Mouse (Mus musculus): ENCODE measurements around the gene Camk1d.
"Not testable (repeated sequence)": the region's sequence is repeated elsewhere in the genome, so short reads cannot be mapped to it uniquely, and the experiment has no call there.

Gene Camk1d

DNA sequence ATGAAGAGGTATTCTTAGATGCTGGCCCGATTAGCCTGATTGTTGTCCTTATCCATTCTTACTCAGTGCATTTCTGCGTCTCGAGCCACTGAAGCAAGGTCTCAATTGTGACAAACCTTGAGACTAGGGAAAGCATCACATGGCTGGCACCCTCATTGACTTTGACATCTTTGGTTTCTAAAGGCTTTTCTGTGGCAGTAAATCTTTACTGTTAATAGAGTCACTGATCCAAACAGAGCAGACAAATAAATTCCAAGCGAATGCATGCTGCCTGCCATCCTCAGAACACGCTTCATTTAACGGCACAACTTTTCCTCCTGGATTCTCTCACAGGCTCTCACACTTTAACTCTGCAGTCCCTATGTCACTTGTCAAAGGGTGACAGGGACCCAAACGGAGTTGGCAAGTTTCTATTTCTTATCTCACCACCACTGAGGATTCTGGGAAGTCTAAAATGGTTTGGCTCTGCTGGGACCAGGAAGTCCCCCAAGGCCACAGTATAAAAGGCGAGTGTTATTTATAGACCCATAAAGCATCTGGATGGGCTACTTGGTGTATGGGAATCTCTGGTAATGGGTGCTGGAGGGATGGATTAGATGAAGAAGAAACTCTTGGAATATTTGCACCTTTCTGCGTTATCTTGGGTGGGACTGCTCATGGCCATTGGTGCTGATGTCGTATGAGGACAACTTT lies 141.9 kb downstream of the Camk1d start:
- DNase-seq (ENCODE audit: low spot score), result no peak

DNA sequence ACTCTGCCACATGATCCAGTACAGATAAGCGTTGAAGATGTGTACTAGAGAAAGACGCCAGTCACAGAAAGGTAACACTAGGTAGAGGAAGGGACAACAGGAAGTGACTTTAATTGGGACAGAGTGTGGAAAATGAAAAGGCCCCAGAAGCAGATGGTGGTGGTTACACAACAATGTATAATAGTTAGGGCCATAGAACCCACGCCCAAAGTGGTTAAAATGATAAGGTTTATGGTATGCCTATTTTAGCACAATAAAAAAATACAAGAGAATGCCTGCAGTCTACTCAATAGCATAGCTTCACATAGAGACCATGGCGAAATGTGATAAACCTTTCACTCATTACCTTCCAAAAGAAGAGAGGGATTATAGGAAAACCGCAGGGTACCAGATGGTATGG lies 147.7 kb downstream of the Camk1d start:
- DNase-seq (ENCODE audit: low spot score), result no peak

DNA sequence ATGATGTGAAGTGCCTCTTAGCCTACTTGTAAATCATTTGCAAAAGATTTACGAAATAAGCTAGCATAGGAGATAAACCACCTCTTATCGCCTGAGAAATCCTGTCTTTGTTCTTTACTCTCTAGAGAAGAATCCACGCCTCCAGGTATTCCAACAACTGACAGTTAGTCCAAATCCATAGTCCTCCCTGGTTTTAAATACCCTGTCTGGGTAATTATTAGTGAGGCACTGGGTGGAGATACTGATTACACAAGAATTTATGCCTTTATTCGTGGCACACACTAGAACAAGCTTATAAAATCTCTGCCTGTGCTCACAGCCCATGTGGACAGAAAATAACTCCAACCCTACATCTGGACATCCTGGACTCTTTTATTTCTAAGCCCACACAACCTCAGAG lies 150.6 kb downstream of the Camk1d start:
- DNase-seq (ENCODE audit: low spot score), result no peak

DNA sequence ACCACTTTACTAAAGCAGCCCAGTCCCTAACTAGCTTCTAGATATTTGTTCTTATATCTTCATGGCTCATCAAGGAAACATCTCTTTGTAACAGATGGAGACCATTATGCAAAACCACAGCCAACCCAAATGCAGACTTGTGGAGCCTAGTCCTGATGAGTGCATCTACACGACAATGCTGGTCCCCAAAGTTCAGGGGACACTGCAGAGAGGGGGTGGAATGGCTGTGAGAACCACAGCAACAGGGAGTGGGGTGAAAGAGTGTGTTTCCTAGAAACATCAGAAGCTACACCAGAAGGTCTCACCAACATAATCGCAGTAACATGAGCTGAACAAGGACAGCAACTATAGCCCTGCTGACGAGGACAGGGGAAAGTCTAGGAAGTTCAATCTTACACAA lies 152.9 kb downstream of the Camk1d start:
- no peak for DNase-seq (ENCODE audit: low spot score)

DNA sequence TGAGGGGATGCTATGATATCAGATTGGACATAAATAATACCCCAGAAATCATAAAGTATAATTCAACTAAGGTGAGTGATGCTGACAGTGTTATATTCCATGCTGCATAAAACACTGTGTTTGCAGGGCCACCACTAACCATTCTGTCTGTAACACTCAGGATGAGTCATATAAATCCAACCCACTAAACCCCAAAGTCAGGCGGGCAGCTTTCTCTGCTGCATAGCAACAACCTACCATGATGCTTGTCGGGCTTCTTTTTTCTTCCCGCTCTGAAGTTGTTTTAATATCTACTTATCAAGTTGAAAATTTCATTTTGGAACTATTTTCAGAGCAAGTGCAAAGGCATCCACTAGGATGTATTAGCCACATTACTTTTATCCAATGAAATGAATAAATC lies 161.1 kb downstream of the Camk1d start:
- no peak for DNase-seq (ENCODE audit: low spot score)

DNA sequence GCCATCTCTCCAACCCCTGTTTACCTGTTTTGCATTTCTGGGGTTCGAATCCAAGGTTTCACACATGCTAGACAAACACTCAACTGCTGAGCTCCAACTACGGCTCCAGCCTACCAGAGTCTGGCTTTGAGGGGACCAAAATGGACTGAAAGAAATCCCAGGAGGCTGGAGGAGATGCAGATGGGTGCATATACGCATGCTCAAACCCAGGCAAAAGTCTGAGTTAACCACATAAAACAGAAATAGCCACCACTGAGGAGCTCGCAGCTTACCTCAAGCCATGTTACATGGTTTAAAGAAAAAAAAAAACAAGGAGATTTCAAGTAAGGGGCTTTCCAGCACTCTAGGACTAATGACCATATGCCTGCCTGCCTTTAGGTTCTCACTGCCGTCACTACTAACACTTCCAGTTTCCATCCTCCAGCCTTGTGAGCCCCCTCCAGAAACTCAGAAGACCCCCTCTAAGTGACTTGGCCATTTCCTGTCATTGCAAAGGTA lies 162.5 kb downstream of the Camk1d start:
- DNase-seq (ENCODE audit: low spot score), result no peak

DNA sequence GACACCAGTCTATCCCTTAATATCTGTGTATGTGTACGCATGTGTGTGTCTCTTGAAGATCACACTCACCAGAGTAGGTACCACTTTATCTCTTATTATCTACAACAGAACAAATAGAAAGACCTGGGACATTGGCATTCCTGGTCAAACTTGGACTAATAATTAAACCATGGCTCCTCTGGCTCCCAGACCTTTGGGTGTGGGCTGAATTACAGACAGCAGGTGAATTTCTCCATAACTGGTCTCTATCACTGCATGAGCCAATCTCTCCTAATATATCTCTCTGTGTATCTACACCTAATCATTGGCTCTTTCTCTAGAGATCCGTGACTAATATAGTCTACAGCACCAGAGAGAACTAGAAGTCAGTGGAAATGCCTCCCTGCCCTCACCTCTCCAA lies 165.0 kb downstream of the Camk1d start:
- no peak for DNase-seq (ENCODE audit: low spot score)

DNA sequence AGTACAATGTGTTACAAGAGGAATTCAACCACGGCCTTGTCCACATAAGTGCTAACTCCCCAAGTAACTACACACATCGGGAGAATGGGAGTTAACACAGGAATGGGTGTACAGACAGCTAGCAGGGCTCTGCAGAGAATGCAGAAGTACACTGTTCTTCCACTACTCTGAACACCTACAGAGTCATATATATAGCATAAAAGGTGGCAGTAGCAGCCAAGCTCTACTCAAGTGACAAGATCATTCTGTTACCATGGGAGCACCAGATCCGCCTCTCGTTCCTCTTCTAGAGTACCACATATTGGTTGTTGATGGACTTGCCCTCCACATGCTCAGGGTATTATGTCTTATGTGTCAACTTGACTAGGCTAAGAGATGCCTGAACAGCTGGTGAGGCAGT lies 165.4 kb downstream of the Camk1d start:
- no peak for DNase-seq (ENCODE audit: low spot score)

DNA sequence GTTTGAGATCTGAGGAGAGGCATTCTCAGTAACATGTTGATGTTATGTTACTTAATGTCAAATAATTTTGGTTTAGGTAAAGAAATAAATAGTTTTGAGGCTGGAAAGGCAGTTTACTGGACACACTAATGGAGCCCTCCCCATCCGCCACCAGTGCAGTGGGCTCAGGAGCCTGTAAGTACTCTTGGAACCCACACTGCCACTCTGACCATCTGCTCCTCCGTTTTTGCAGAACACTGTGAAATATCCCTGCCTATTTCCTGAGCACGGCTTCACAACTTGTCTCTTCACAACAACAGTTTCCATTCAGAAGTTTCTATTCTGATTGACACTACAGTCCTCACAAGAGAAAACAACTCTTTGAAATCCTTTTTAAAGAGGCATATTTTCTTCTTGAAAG lies 173.4 kb downstream of the Camk1d start:
- DNase-seq (ENCODE audit: low spot score), result no peak

DNA sequence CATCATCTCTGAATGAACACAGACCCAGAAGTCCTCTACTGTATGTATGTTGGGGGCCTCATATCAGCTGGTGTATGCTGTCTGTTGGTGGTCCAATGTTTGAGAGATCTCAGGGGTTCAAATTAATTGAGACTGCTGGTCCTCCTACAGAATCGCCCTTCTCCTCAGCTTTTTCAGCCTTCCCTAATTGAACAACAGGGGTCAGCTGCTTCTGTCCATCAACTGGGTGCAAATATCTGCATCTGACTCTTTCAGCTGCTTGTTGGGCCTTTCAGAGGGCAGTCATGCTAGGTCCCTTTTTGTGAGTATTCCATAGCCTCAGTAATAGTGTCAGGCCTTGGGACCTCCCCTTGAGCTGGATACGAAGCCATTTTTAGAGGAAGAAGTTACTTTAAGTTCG lies 174.4 kb downstream of the Camk1d start:
- DNase-seq (ENCODE audit: low spot score), result not testable (repeated sequence)

DNA sequence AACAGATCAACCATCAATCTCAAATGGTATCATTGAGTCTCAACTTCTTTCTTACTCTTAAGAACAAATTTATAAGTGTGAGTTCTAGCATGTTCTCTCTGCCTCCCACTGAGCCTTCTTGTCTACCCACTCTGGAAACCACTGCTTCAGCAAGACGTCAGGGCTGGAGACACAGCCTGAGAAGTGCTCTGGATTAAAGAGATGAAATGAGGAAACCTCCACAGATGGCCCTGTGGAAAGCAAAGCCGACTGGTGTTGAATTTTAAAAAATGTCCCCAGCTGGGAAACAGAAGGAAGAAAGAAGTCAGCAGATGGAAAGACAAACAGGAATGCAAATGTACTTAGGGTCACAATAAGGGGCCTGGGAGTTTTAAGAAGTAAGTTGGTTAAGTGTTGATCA lies 180.4 kb downstream of the Camk1d start:
- DNase-seq (ENCODE audit: low spot score), result no peak

DNA sequence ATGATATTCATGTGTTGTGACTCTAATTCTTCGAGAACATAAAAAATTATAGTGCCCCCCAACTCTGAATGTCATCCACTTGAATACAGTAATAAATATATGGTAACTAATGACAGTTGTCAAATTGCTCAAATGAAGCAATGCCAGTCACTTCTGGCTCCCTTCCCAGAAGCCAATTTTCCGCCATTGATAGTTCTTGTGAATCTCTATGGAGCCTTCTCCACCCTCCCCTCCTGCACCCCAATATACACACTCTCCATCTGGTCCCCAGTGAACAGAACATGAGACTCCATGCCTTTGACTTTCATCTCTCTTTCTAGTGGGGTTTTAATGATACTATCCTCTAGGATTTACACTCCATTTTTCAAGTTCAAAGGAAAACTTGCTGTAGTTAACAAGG lies 184.3 kb downstream of the Camk1d start:
- no peak for DNase-seq (ENCODE audit: low spot score)

DNA sequence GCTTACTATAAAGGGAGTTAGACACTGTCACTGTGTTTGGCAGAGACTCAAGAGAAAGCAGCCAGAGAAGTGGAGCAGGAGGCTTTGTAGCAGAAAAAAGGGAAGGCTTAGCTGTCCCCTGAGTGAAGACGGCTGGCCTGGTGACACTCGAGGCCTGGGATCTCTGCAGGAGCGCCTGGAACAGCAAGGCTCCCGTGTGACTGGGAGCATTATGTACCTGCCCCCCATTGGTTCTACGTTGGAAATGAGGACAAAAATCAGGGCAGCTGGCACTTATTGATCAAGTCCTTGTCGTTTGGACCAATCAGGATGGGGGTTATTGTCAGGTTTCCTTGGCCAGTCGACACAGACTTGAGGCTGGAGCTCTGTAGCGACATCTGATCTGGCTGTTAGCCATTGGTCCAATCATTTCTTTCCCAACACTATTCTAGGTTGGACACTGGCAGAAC lies 195.1 kb downstream of the Camk1d start:
- DNase-seq (ENCODE audit: low spot score), result no peak

DNA sequence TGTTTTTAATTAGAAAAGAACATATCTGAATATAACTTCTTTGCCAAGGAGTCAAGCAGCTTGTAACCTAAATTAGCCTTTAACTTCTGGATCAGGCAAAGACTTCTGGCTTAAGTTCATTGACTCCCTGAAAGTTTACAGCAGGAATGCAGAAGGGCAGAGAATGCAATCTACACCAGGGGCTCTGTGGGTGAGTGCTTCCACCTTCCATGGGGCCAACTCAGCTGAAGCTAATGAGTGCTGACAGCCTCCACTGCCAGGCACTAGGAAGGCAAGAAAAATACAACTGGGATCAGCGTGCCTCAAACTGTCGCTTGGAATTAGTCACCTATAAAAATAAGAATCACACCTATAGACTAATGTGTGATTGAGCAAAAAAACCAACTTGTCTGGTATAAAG lies 199.2 kb downstream of the Camk1d start:
- DNase-seq (ENCODE audit: low spot score), result no peak

DNA sequence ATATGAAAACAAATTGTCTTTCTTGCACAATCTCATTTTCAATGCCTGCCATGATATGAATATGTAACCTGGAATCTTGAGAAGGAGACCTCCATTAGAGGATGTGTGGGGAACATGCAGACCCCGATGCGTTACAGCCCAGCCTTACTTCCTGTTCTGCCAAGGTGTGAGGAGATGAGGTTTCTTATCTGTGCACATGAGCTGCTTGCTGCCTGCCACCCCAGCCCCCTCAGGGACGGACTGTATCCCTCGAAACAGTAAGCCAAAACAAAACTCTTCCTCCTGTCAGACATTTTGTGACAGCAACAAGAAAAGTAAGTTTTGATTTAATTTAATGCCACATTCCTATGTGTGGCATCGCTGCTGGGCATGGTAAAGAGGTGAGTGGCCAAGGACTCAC lies 200.2 kb downstream of the Camk1d start:
- no peak for DNase-seq (ENCODE audit: low spot score)

DNA sequence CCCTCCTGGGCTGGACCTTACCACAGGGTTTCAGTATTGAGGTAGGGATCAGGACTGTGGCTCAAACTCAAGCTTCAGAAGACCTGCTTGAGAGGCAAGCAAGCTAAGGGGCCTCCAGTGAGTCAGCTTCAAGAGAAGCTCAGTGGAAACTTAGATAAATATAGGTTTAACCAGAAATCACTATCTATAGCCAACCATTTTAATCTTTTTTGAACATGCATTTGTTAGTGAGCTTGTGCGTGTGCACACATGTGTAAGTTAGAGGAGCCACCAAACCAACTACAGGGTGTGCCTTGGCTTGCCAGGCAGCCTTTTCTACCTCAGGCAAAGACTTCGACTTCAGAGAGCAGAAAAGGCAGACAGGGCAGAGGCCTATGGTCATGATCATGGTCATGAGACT lies 200.7 kb downstream of the Camk1d start:
- DNase-seq (ENCODE audit: low spot score), result no peak

DNA sequence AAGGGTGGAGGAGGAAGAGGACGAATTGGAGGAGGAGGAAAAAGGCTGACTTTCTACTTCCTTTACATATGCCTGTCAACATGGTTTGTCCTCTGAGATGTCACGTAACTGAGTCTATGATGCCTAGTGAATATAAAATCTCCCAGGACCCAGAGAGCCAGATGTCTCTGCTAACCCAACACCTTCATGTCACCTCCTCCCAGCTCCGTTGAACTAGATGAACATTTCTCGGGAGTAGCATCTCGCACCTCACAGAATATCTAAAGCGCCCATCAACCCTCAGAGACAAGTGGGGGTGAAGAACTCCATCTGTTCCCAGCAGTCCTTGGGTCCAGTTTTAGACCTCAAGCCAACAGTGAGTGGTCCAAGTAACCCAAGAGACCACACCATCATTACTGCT lies 204.3 kb downstream of the Camk1d start:
- no peak for DNase-seq (ENCODE audit: low spot score)

DNA sequence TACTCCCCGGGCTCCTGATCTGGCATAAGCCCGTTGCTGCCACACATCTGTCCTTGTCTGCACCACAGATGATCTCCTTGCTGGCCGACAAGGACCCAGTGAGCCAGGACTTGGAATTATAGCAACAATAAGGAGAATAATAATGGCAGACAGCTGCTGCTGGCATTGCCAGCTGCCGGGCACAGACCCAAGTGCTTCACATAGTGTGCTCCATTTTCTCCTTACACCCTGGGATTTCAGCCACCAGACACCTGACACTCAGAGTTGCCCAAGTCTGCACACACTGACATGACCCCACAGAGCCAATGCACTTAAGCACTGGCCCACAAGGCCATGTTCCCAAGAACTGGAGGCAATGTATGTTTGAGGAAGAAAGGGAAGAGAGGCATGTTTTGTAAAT lies 214.7 kb downstream of the Camk1d start:
- DNase-seq (ENCODE audit: low spot score), result no peak

DNA sequence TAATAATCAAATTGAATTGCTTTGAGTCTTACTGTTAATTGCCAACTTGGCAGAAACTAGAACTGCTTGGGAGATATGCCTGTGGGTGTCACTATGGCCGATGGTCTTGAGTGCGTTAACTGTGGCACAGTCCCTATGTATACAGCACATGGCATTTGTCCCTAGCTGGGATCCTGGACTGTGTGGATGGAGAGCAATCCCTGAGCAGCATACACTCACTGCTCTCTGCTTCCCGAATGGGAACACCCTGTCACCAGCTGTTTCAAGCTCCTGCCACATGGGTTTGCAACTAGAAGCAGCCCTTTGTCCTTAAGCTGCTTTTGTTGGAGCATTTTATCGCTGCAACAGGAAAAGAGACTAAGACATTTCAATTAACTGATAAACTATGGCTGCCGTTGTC lies 224.4 kb downstream of the Camk1d start:
- no peak for DNase-seq (ENCODE audit: low spot score)

DNA sequence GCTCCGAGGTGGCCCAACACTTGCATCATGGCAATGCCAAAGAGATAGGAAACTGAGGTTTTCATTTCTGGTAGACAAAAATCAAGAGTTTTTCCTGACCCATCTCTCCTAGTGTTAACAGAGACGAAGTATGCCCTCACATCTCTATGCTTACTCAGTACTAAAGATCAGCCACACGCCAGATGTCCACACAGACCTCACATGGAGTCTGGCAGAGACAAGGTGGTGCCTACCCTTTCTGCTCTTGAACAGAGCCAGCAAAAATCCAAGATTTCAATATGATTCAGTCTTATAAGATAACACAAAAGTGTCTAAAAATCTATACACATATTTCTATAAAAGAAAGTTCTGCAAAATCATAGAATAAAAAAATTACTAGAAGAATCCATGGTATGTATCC lies 227.0 kb downstream of the Camk1d start:
- DNase-seq (ENCODE audit: low spot score), result no peak

DNA sequence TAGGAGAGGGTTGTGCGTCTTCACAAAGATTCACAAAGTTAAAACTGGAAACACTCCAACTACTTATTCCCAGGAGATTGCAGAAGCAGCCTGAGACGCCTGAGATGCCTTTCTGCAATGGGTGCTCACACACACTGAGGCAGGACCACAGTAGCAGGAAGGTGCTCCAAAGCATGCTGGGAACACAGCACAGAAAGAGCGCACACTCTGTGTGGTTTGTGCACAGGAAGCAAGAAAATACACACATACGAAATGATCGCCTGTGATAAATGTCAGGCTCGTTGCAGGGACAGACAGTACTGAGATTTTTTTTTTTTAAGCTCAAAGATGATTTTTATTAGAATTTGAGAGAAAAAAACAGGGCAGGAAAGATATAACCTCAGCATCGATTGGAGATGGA lies 227.7 kb downstream of the Camk1d start:
- DNase-seq (ENCODE audit: low spot score), result no peak

DNA sequence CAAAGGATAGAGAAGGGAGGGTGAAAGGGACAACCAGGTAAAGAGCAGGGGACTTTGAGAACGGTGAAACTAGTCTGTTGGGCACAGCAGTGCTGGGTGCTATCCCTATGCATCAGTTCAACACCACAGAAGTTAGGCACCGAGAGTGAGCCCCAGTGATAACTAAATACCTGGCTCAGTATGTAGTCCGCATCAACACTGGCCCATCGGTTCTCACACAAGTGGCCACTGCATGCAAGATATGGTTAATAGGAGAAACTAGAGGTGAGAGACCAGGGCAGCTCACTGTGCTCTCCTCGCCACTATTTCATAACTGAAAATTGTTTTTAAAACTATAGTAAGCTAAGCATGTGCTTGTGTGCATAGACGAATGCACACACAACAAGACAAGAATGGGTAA lies 228.5 kb downstream of the Camk1d start:
- no peak for DNase-seq (ENCODE audit: low spot score)

DNA sequence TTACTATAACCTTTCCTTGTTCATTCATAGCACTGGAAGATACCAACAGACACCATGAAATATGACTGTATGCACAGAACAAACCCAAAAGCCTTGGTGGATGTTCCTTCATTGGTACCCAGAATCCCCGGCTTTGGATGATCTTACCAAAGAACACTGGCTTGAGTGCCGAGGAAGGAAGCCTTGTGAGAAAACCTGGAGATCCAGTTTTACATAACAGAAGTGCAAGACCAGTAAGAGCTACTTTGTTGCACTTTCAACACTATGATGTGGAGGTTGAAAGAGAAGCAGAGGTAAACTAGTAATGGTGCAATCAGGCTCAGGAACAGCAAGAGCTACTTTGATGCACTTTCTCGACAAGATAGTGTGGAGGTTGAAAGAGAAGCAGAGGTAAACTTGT lies 234.4 kb downstream of the Camk1d start:
- no peak for DNase-seq (ENCODE audit: low spot score)

DNA sequence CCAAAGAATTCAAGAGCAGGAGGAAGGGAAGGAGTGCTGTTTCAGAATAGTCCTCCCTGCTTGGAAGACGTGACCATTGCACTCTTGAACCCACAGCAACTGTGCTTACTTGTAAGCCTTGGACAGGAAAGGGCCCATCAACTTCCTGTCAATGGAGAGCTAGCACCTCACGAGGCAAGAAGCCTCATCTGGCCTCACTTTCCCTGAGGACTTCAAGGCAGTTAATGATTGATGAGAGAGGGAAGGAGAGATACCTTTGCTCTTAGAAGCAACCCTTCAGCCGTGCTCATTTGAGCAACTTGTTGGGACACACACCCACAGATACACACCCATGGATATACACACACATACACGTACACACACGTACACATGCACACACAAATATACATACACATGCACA lies 235.6 kb downstream of the Camk1d start:
- no peak for DNase-seq (ENCODE audit: low spot score)

DNA sequence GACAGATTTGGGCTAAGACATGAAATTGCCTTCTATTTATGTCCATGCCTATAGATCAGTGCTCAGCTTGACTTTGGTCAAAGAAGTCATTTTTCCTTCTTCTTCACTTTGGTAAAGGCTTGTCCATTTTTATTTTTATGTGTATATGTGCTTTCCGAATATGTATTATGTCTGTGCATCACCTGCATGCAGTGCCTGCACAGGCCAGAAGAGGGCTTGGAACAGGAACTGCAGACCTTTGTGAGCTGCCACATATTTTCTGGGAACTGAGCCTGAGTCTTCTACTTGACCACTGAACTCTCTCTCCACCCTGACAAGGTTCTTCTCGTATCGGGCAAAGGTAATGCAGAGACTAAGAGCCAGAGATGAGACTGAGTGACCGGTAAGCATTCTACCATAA lies 236.1 kb downstream of the Camk1d start:
- no peak for DNase-seq (ENCODE audit: low spot score)
